Mouse (Mus musculus) forebrain, embryonic 13.5 days (tissue): ENCODE measurements at regions not wholly inside any gene's neighbourhood (a gene's known extent, or its start where the extent isn't known, plus 50 kb on each side); places are given as distances from the start of the nearest gene placed in this dataset.
A peak's percentile ranks its signal among the peaks of the same experiment; 100 is the strongest.

Experiments
- ATAC-seq: fragments of 200-750 bp; cut with Nextera tagmentation; 2 replicates; pipeline ENCODE4 v1.8.0; 2017
- H3K27ac ChIP-seq: fragments of 300-500 bp; sonication (generic); 2 replicates; pipeline ENCODE4 v1.5.1; 2015; ENCODE audit warnings: inconsistent platforms, mild to moderate bottlenecking, moderate library complexity
- H3K27me3 ChIP-seq: fragments of 300-500 bp; sonication (generic); 2 replicates; pipeline ENCODE4 v1.6.1; 2015; ENCODE audit warnings: mild to moderate bottlenecking, inconsistent platforms
- H3K36me3 ChIP-seq: fragments of 300-500 bp; sonication (generic); 2 replicates; pipeline ENCODE4 v1.6.1; 2015; ENCODE audit warnings: mild to moderate bottlenecking, inconsistent platforms; ENCODE audit not compliant: poor library complexity, severe bottlenecking
- H3K4me1 ChIP-seq: fragments of 300-500 bp; sonication (generic); 2 replicates; pipeline ENCODE4 v1.6.1; 2015; ENCODE audit warnings: inconsistent platforms
- H3K4me2 ChIP-seq: fragments of 300-500 bp; sonication (generic); 2 replicates; pipeline ENCODE4 v1.6.1; 2015; ENCODE audit warnings: inconsistent platforms, mild to moderate bottlenecking, moderate library complexity
- H3K4me3 ChIP-seq: fragments of 300-500 bp; sonication (generic); 2 replicates; pipeline ENCODE4 v1.5.1; 2015; ENCODE audit warnings: mild to moderate bottlenecking, inconsistent platforms
- H3K9ac ChIP-seq: fragments of 300-500 bp; sonication (generic); 2 replicates; pipeline ENCODE4 v1.6.1; 2015; ENCODE audit warnings: mild to moderate bottlenecking, inconsistent platforms
- H3K9me3 ChIP-seq: fragments of 300-500 bp; sonication (generic); replicated peaks from 2 replicates; pipeline ENCODE4 v1.6.1; 2016; ENCODE audit warnings: inconsistent platforms
- WGBS: fragments of 180-500 bp; shearing (Covaris S2); methylation state at CpG from one replicate; pipeline ENCODE4 v1.1.7; 2015; 5-methylcytosine and 5-hydroxymethylcytosine counted together

DNA sequence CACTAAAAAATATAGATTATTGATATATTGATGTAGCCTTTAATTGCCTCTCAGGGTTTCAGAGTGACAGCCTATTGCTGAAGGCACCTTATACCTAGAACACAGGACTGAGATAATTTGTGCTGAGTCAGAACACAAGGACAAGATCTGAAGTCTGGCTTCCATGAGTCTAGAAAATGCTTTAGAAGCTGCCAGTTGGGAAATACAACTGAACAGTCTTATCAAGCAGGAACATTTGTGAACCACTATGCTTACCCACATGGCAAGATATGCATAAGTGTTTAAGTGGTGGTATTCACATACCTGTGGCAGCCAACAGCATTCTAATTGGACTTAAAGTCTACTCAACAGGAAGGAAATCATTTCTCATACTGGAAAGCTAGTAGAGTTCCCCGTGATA, 202.1 kb upstream of the Tpm3-rs7 start:
- Histone ChIP-seq H3K4me2 (no peak overlapping the region), H3K27ac (no peak overlapping the region), H3K27me3 (no peaks in the 10 kb centered on the region), H3K4me1 (no peaks in the 10 kb centered on the region), H3K4me3 (no peak overlapping the region), H3K9ac (no peak overlapping the region), H3K9me3 (no peaks in the 10 kb centered on the region), H3K36me3 (no peaks in the 10 kb centered on the region)
- ATAC-seq: no peak
- WGBS: 93% methylated on average over 1 of the region's 1 CpGs

DNA sequence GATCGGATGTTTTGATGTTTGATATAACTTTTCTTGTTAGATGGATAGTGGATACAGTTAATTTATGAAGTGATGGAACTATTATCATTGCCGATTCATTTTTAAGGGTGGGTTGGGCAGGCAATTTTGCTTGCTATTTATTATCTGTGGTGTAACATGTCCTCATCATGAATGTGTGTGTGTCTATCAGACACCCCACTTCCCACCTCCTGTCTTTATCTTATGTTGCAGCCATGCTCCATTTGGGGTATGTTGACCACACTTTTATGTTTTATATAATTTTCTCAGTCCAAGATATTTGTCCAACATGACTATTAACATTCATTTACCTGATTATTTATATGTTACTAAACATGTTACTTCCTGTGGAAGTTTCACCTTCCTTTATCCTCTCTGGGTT, 175.6 kb upstream of the Tpm3-rs7 start:
- Histone ChIP-seq H3K4me2 (no peak overlapping the region), H3K9ac (no peak overlapping the region), H3K9me3 (no peaks in the 10 kb centered on the region), H3K36me3 (no peaks in the 10 kb centered on the region), H3K4me3 (no peak overlapping the region), H3K4me1 (no peaks in the 10 kb centered on the region), H3K27ac (no peak overlapping the region), H3K27me3 (no peaks in the 10 kb centered on the region)
- no peak for ATAC-seq
- 95% methylated on average over 2 of the region's 2 CpGs for WGBS

DNA sequence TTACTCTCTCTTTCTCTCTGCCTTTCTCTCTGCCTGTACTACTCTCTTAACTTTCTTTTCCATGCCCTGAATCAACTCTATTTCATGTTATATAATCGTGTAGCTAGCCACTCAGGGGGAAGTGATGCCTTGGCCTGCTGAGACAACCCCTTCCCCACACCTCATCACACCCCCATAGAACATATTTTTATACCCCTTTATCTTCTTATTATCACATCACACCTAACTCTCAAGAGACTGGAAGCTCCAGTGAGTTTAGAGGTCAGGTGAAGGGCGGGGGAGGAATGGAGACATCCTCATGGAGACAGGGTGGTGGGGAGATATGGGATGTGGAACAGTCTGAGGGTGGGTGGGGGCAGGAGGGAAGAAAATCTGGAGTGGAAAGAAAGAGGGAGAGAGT, 145.8 kb upstream of the Tpm3-rs7 start:
- no peak for ATAC-seq
- 90% methylated on average over 2 of the region's 2 CpGs for WGBS
- Histone ChIP-seq H3K9ac (no peak overlapping the region), H3K4me1 (no peaks in the 10 kb centered on the region), H3K9me3 (no peaks in the 10 kb centered on the region), H3K36me3 (no peaks in the 10 kb centered on the region), H3K4me2 (no peak overlapping the region), H3K4me3 (no peak overlapping the region), H3K27me3 (no peaks in the 10 kb centered on the region), H3K27ac (no peak overlapping the region)

DNA sequence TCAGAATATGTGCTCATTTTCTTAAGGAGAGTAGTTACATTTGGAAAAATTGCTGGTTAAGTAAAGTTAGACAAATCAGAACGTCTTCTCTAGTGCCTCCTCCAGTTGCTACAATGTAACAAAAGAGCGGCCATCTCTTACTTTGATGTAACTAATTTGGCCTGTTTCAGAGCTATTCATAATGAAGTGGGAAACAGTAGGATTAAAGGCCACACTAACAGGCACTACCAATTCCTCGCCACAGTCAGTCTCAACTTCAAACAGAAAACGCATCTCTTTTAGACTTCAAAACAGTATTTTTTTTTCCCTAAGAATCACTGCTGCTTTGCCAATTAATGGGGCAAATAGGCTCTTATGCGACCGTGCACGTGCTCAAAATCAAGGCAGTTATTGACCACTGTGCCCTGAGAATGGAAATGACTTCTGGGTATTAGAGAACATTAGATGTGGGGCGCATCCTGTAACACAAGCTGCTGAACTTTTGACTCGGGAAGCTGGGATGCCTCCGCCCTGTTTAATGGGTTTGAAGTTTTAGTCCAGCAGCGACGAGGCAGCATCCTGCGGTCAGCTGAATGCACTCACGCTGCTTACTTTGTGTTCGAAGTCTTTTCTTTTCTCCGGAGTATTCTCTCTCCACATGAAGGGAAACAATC, 131.9 kb upstream of the Tpm3-rs7 start:
- Histone ChIP-seq H3K27ac (no peak overlapping the region), H3K36me3 (no peaks in the 10 kb centered on the region), H3K4me1 (peaks cover 5% of the 10 kb centered on the region; the same call in 1 of the 2 replicates), H3K27me3 (no peaks in the 10 kb centered on the region), H3K4me2 (peak overlapping the region; percentile 49), H3K9ac (no peak overlapping the region), H3K4me3 (no peak overlapping the region), H3K9me3 (no peaks in the 10 kb centered on the region)
- 2% methylated on average over 16 of the region's 16 CpGs for WGBS
- ATAC-seq: peak; percentile 73; the same call in 1 of the 2 replicates

DNA sequence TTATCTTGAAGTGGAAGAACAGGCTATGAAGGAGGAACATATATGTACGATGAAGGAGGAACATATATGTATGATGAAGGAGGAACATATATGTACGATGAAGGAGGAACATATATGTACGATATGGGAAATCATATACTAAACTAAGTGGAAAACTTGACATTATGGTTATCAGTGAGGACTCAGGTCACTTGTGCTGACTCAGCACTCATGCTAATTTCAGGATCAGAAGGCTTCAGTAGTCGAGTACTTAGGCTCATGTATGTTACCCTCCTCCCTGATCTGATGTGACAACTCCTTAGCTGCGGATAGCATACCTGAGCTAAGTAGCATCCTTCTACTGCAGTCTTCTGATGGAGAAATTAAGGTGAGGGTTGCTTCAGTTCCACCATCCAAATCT, 102.4 kb upstream of the Tpm3-rs7 start:
- no peak for ATAC-seq
- H3K4me3 ChIP-seq: no peak overlapping the region
- H3K36me3 ChIP-seq: no peaks in the 10 kb centered on the region
- H3K4me2 ChIP-seq: no peak overlapping the region
- H3K9ac ChIP-seq: no peak overlapping the region
- H3K4me1 ChIP-seq: no peaks in the 10 kb centered on the region
- WGBS: 93% methylated on average over 5 of the region's 5 CpGs
- H3K27me3 ChIP-seq: no peaks in the 10 kb centered on the region
- no peaks in the 10 kb centered on the region for H3K9me3 ChIP-seq
- no peak overlapping the region for H3K27ac ChIP-seq
